ENCODE assay signal across 8 mouse cellular contexts in the genomic region with DNA sequence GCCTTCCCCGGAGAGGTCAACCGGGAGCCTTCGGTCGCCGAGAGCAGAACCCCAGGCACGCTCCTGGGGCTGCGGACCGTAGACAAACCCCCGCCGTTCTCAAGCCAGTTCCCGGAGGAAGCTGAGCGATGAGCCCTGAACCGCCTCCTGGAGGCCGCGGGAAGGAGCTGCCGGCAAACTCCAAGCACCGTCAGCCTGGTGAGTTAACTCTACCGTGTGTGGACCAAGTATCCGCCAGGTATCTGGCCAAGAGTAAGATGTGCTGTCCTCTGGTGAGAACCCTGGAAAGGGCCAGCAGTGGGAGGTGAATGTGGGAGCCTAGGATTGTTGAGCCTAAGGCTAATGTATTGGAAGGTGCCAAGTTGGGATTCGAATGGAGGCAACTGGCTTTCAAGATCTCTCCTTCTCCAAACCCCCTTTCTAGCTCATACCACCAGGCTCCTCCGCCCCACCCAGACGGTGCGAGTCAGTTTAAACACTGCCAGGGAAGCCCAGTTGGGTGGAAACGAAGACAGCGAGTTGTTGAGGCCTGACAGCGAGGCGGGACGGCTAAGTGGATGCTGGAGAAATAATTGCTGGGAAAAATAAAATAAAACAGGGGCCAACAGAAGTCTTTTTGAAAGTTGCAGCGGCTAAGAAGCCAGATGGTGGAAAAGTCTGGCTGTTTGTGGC. TPM values are rescaled to one million over a fixed set of nuclear protein-coding genes. Genes with fewer than 3 reads are reported as not detected.
DNase-seq lines count a peak whose midpoint lies in the region; ATAC-seq and TF ChIP-seq lines count a peak whose summit lies in the region.

No protein-coding gene starts in this region.

- DNase-seq in cerebellum, postnatal 25 days = peak; percentile 15 to 40
- no peak for DNase-seq in cerebellum, postnatal 36 days
- no peak for DNase-seq in testis, postnatal 14 days (ENCODE audit: low spot score)
- DNase-seq in layer of hippocampus, postnatal 36 days = no peak
- no peak for DNase-seq in gastrocnemius, postnatal 4 days (ENCODE audit: low spot score in 2 of 2)
- DNase-seq in layer of hippocampus, adult 9-11 months = no peak

- ATAC-seq in liver, embryonic 15.5 days (ENCODE audit: insufficient read depth) = no peak

- no peak for TF ChIP-seq POLR2A in testis, adult 2 months (IDR thresholded peaks at IDR 0.05; ENCODE audit: control insufficient read depth, low read depth, low read length)

- TF ChIP-seq CTCF in testis, adult 2 months (IDR thresholded peaks at IDR 0.05; ENCODE audit: control insufficient read depth, insufficient read depth, insufficient replicate concordance, low read depth, low read length) = no peak

- peaks cover 17% of the 10 kb centered on the region; the same call in 1 of the 2 replicates for H3K4me1 ChIP-seq in testis, adult 2 months (ENCODE audit: control insufficient read depth, insufficient read depth, low read length)
- no peaks in the 10 kb centered on the region; the same call in 1 of the 2 replicates for H3K4me1 ChIP-seq in liver, embryonic 15.5 days (replicated peaks)

- peak overlapping the region; percentile 40 for H3K4me2 ChIP-seq in liver, embryonic 15.5 days

- 2% methylated on average over 29 of the region's 29 CpGs for WGBS in liver, embryonic 15.5 days (ENCODE audit: insufficient replicate concordance)

- H3K36me3 ChIP-seq in testis, adult 2 months (ENCODE audit: control insufficient read depth, insufficient read depth, low read length) = no peaks in the 10 kb centered on the region
- H3K36me3 ChIP-seq in liver, embryonic 15.5 days (replicated peaks) = no peaks in the 10 kb centered on the region

- H3K4me3 ChIP-seq in testis, adult 2 months (ENCODE audit: control insufficient read depth, low read depth, low read length) = peak overlapping the region; percentile 1; the same call in 1 of the 2 replicates
- no peak overlapping the region for H3K4me3 ChIP-seq in liver, embryonic 15.5 days (replicated peaks)

- no peaks in the 10 kb centered on the region for H3K9me3 ChIP-seq in liver, embryonic 15.5 days (replicated peaks)

- H3K27ac ChIP-seq in testis, adult 2 months (ENCODE audit: control insufficient read depth, insufficient read depth, low read depth, low read length) = no peak overlapping the region
- H3K27ac ChIP-seq in liver, embryonic 15.5 days (replicated peaks) = no peak overlapping the region

- no peak overlapping the region for H3K9ac ChIP-seq in liver, embryonic 15.5 days

- peaks cover 10% of the 10 kb centered on the region for H3K27me3 ChIP-seq in testis, adult 2 months (ENCODE audit: control insufficient read depth, insufficient read depth, low read length)
- H3K27me3 ChIP-seq in liver, embryonic 15.5 days = peaks cover 94% of the 10 kb centered on the region

RNA-seq across cellular contexts. Expression of gene Fezf1, which starts 1.6 kb away (rescaled TPM):
- polyA plus RNA-seq in testis, adult 2 months (2012; rRNA removed) = 0.05 TPM in 2 replicates
- 0.06 TPM in 1 of 2 replicates, not detected in the other for polyA plus RNA-seq in liver, embryonic 15.5 days (2015; fragmentation: Nextera tagmentation; extraction: Ambion mirVana)
- under 1 TPM in 1 of 2 experiments, not detected in 1; 0.15 TPM for total RNA-seq in layer of hippocampus, postnatal 36 days (2021)
- not detected for total RNA-seq in gastrocnemius, postnatal 4 days (2021)

Comparison
In these comparisons a context has a peak if more than half of its experiments do, and no peak if none do; other contexts are left out.
1. DNase-seq: peak in cerebellum, postnatal 25 days (2 of 2); none in cerebellum, postnatal 36 days (0 of 2), testis, postnatal 14 days (single experiment), layer of hippocampus, postnatal 36 days (0 of 2), gastrocnemius, postnatal 4 days (0 of 2) and layer of hippocampus, adult 9-11 months (single experiment).